26 mouse cellular contexts compared by ENCODE assay signal in genomic region chr14:75001364-75001763, GRCm38 (mm10). TPM values are rescaled to one million over a fixed set of nuclear protein-coding genes. Genes with fewer than 3 reads are reported as not detected.
DNase-seq lines count a peak whose midpoint lies in the region; ATAC-seq and TF ChIP-seq lines count a peak whose summit lies in the region.
"Had no signal": no experiment of that assay in that cellular context is flagged by ENCODE, and none has a peak within 500 bp of the region (broad histone marks: within the 10 kb centered on the region; RNA-seq: fewer than 3 reads in every experiment).

No protein-coding gene starts in this region.

- H3K36me3 ChIP-seq in limb, embryonic 14.5 days (ENCODE audit: control insufficient read depth, insufficient read depth, low read length), result no peaks in the 10 kb centered on the region
- no peaks in the 10 kb centered on the region for H3K36me3 ChIP-seq in limb, embryonic 10.5 days
- H3K36me3 ChIP-seq: G1E; heart, embryonic 12.5 days; heart, embryonic 15.5 days had no signal

- no peak for TF ChIP-seq POLR2A in limb, embryonic 14.5 days (IDR thresholded peaks at IDR 0.05; ENCODE audit: borderline replicate concordance, extremely low read depth, insufficient read depth, insufficient read length)

- in situ Hi-C loops in Patski (cut with MboI; ENCODE audit: low pct_unique_long_range_greater_than_20kb), result no loop called here

- CTCF ChIA-PET in Patski (lab: Charles Lee), result interaction anchor here (1.0 kb wide), 1 partner anchor 14 kb away, joined by 3 read pairs; the partner anchor contains the start of gene Rubcnl

- DNase-seq in limb, embryonic 14.5 days (ENCODE audit: low spot score), result peak; percentile 43
- DNase-seq in limb, embryonic 10.5 days (ENCODE audit: low spot score), result no peak
- DNase-seq in 3T3-L1 (ENCODE audit: low read depth, low spot score), result peak; percentile 66
- no peak for DNase-seq in Patski (ENCODE audit: low read depth, low spot score)
- DNase-seq in spleen, postnatal 4 days (ENCODE audit: low spot score in 2 of 2), result no peak
- no peak for DNase-seq in urinary bladder, adult 18-20 months (ENCODE audit: low spot score in 2 of 2)
- DNase-seq in kidney, postnatal 36 days, result no peak
- DNase-seq: adrenal gland, postnatal 10 days; adrenal gland, postnatal 36 days; cerebellum, adult 18-20 months; cerebellum, adult 9-10 months; cerebellum, postnatal 14 days; forebrain, postnatal 0 days; gastrocnemius, adult 2 months; gastrocnemius, postnatal 14 days; heart, adult 18-20 months; heart, postnatal 10 days; heart, postnatal 4 days had no signal

- no peak overlapping the region for H3K27ac ChIP-seq in limb, embryonic 14.5 days (replicated peaks; ENCODE audit: low read depth, low read length)
- H3K27ac ChIP-seq in limb, embryonic 10.5 days, result no peak overlapping the region
- H3K27ac ChIP-seq: gastrocnemius, adult 2 months; heart, embryonic 15.5 days; hindbrain, embryonic 14.5 days; hindbrain, postnatal 0 days had no signal

- H3K9ac ChIP-seq in limb, embryonic 14.5 days (ENCODE audit: low read depth, low read length, severe bottlenecking), result no peak overlapping the region
- H3K9ac ChIP-seq: forebrain, postnatal 0 days; heart, embryonic 12.5 days; heart, embryonic 15.5 days; hindbrain, embryonic 14.5 days had no signal

- no peaks in the 10 kb centered on the region for H3K9me3 ChIP-seq in limb, embryonic 14.5 days (ENCODE audit: control insufficient read depth, low read length)
- H3K9me3 ChIP-seq in limb, embryonic 10.5 days (replicated peaks), result no peaks in the 10 kb centered on the region
- H3K9me3 ChIP-seq: G1E; heart, embryonic 12.5 days; heart, embryonic 15.5 days had no signal

- 53% methylated on average over 6 of the region's 6 CpGs for WGBS in limb, embryonic 14.5 days
- WGBS in limb, embryonic 10.5 days, result 91% methylated on average over 6 of the region's 6 CpGs

- 0 out of 2 replicates have a peak, but pooled peaks cover 2% of the 10 kb centered on the region for H3K4me1 ChIP-seq in limb, embryonic 14.5 days (ENCODE audit: control insufficient read depth, insufficient read depth, low read length)
- no peaks in the 10 kb centered on the region for H3K4me1 ChIP-seq in limb, embryonic 10.5 days

- POLR2A ChIA-PET in Patski (lab: Charles Lee), result no interaction called here

- ATAC-seq in limb, embryonic 14.5 days (ENCODE audit: low FRiP score, low read depth), result no peak
- peak; percentile 72 for ATAC-seq in Patski
- ATAC-seq: forebrain, embryonic 14.5 days; forebrain, postnatal 0 days; hindbrain, postnatal 0 days; inflammation-experienced regulatory T-cells, adult 6 months had no signal

- H3K4me3 ChIP-seq in limb, embryonic 14.5 days (replicated peaks; ENCODE audit: low read length), result no peak overlapping the region
- no peak overlapping the region for H3K4me3 ChIP-seq in limb, embryonic 10.5 days
- H3K4me3 ChIP-seq: gastrocnemius, adult 2 months; heart, embryonic 12.5 days; heart, embryonic 15.5 days had no signal

- no peaks in the 10 kb centered on the region for H3K27me3 ChIP-seq in limb, embryonic 14.5 days (ENCODE audit: control insufficient read depth, insufficient read depth, low read length)
- H3K27me3 ChIP-seq in limb, embryonic 10.5 days (ENCODE audit: low read depth, poor library complexity, severe bottlenecking), result no peaks in the 10 kb centered on the region
- H3K27me3 ChIP-seq in Patski, result no peaks in the 10 kb centered on the region
- H3K27me3 ChIP-seq: CH12.LX; heart, embryonic 12.5 days; heart, embryonic 15.5 days had no signal

- no peak for TF ChIP-seq CTCF in Patski (IDR thresholded peaks at IDR 0.05)

- H3K4me2 ChIP-seq in limb, embryonic 14.5 days (replicated peaks; ENCODE audit: low read depth, low read length, severe bottlenecking), result no peak overlapping the region
- H3K4me2 ChIP-seq: heart, embryonic 12.5 days; heart, embryonic 15.5 days; hindbrain, embryonic 14.5 days had no signal

RNA-seq across cellular contexts. Expression of gene Rubcnl, which starts 14.5 kb away (rescaled TPM):
- 1.3 TPM in 2 replicates for polyA plus RNA-seq in limb, embryonic 14.5 days (2012; rRNA removed)
- polyA plus RNA-seq in limb, embryonic 14.5 days (2014; fragmentation: Nextera tagmentation; extraction: Ambion mirVana), result 1.4 and 2.6 TPM in 2 replicates
- 0.10 and 0.30 TPM in 2 replicates for polyA plus RNA-seq in limb, embryonic 10.5 days (2016; fragmentation: Nextera tagmentation; extraction: Ambion mirVana)
- 0.59 TPM for polyA plus RNA-seq in Patski (2021)
- polyA plus RNA-seq: G1E had no signal

RNA-seq across cellular contexts. Expression of gene Lrch1, which starts 53.7 kb away (rescaled TPM):
- 13.0 and 13.3 TPM in 2 replicates for polyA plus RNA-seq in limb, embryonic 14.5 days (2012; rRNA removed)
- polyA plus RNA-seq in limb, embryonic 14.5 days (2014; fragmentation: Nextera tagmentation; extraction: Ambion mirVana), result 15.2 and 17.0 TPM in 2 replicates
- polyA plus RNA-seq in limb, embryonic 10.5 days (2016; fragmentation: Nextera tagmentation; extraction: Ambion mirVana), result 7.0 and 9.9 TPM in 2 replicates
- 13.0 TPM for polyA plus RNA-seq in Patski (2021)
- polyA plus RNA-seq: G1E had no signal

Comparison
In these comparisons a context has a peak if more than half of its experiments do, and no peak if none do; other contexts are left out.
1. DNase-seq: peak in limb, embryonic 14.5 days (single experiment) and 3T3-L1 (single experiment); none in limb, embryonic 10.5 days (single experiment), Patski (single experiment), spleen, postnatal 4 days (0 of 2), urinary bladder, adult 18-20 months (0 of 2) and kidney, postnatal 36 days (0 of 2).